9 mouse cellular contexts compared by ENCODE assay signal in the genomic region with DNA sequence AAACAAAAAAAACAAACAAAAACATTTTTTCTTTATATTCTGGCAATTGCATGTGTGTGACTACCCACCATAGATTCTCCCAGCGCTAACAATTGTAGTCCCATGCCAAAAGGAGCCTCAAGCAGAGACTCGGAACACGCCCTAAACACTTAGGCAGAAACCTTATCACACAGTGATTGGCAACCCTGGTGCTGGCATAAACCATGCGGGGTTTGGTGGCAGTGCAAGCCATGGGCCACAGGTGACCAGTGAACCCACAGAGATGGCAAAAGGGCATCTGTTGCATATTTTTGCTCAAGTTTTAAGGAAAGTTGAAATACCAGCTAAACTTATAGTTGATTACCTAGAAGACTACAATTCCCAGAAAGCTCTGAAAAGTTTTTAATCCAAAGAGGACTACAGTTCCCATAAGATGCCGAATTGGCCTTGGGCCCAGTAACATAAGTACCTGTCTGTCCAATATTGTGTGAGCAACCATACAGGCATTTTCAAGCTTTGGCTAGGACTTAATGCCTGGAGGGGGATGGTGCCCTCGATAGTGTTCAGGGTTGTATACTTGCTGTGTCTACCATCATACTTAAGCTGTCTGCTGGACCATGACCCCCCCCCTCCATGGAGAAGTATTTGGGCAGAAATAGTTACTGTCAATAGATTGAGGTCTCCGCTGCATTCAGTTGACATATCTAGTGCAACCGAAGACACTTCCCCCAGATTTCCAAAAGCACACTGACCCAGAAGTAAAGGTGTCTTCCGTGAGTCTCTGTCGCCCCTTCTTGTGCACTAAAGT. TPM values are rescaled to one million over a fixed set of nuclear protein-coding genes. Genes with fewer than 3 reads are reported as not detected.
DNase-seq lines count a peak whose midpoint lies in the region; ATAC-seq and TF ChIP-seq lines count a peak whose summit lies in the region.
"Had no signal": no experiment of that assay in that cellular context is flagged by ENCODE, and none has a peak within 500 bp of the region (broad histone marks: within the 10 kb centered on the region; RNA-seq: fewer than 3 reads in every experiment).

No protein-coding gene starts in this region.

- H3K4me2 ChIP-seq in heart, embryonic 13.5 days = peak overlapping the region; percentile 85

- no peak for TF ChIP-seq CTCF in small intestine, adult 2 months (IDR thresholded peaks at IDR 0.05; ENCODE audit: extremely low read depth, insufficient read length, insufficient replicate concordance, low read depth, low read length)

- H3K9ac ChIP-seq in heart, embryonic 13.5 days = peak overlapping the region; percentile 99

- no peaks in the 10 kb centered on the region for H3K27me3 ChIP-seq in heart, embryonic 13.5 days (replicated peaks)
- H3K27me3 ChIP-seq in small intestine, adult 2 months (ENCODE audit: control insufficient read depth, insufficient read depth, low read length) = no peaks in the 10 kb centered on the region

- peaks cover 46% of the 10 kb centered on the region for H3K4me1 ChIP-seq in heart, embryonic 13.5 days
- peaks cover 14% of the 10 kb centered on the region for H3K4me1 ChIP-seq in small intestine, adult 2 months (ENCODE audit: control insufficient read depth, insufficient read depth, insufficient read length, low read length)

- 0 out of 2 replicates have a peak, but pooled peaks have one; percentile 13 for ATAC-seq in common myeloid progenitor, adult 5-6 weeks (replicated peaks; ENCODE audit: low read depth, poor library complexity, severe bottlenecking)
- ATAC-seq in heart, embryonic 13.5 days (ENCODE audit: extremely low read depth, insufficient number of reproducible peaks, low FRiP score, low TSS enrichment) = no peak

- 11% methylated on average over 10 of the region's 10 CpGs for WGBS in heart, embryonic 13.5 days
- 7% methylated on average over 10 of the region's 10 CpGs for WGBS in small intestine, adult 2 months

- peaks cover 27% of the 10 kb centered on the region for H3K36me3 ChIP-seq in heart, embryonic 13.5 days
- H3K36me3 ChIP-seq in small intestine, adult 2 months (ENCODE audit: control insufficient read depth, insufficient read depth, low read length) = peaks cover 9% of the 10 kb centered on the region

- no peak for TF ChIP-seq POLR2A in small intestine, adult 2 months (IDR thresholded peaks at IDR 0.05; ENCODE audit: low read depth, low read length)

- H3K4me3 ChIP-seq in heart, embryonic 13.5 days = peak overlapping the region; percentile 95
- peak overlapping the region; percentile 79 for H3K4me3 ChIP-seq in small intestine, adult 2 months (ENCODE audit: low read depth, low read length)

- peak; percentile 37 to 50 for DNase-seq in left cerebral cortex, adult 18-20 months (ENCODE audit: low spot score in 2 of 2)
- DNase-seq in left cerebral cortex, adult 11 months (ENCODE audit: low spot score) = no peak
- DNase-seq in kidney, postnatal 4 days = peak; percentile 50 to 65
- DNase-seq in lung, postnatal 25 days (ENCODE audit: low spot score) = peak; percentile 46
- no peak for DNase-seq in spleen, postnatal 14 days (ENCODE audit: low spot score in 2 of 2)

- peak overlapping the region; percentile 96 for H3K27ac ChIP-seq in heart, embryonic 13.5 days (replicated peaks)
- H3K27ac ChIP-seq in small intestine, adult 2 months (ENCODE audit: insufficient read depth, low read depth, low read length) = peak overlapping the region; percentile 96

- no peaks in the 10 kb centered on the region for H3K9me3 ChIP-seq in heart, embryonic 13.5 days

RNA-seq across cellular contexts. Expression of gene C2, which starts 0.5 kb away (rescaled TPM):
- total RNA-seq in left cerebral cortex, adult 18-20 months (2021) = 1 to 10 TPM; 2.7 to 3.4 TPM
- 2.8 and 10.0 TPM in 2 replicates for total RNA-seq in common myeloid progenitor, adult 5-6 weeks (2017)
- polyA plus RNA-seq in heart, embryonic 13.5 days (2015; fragmentation: Nextera tagmentation; extraction: Ambion mirVana) = 0.84 and 1.9 TPM in 2 replicates
- 4.3 and 10.6 TPM in 2 replicates for polyA plus RNA-seq in small intestine, adult 2 months (2012; rRNA removed)

RNA-seq across cellular contexts. Expression of gene Ehmt2, which starts 0.7 kb away (rescaled TPM):
- 100 to 1,000 TPM; 168 to 175 TPM for total RNA-seq in left cerebral cortex, adult 18-20 months (2021)
- total RNA-seq in common myeloid progenitor, adult 5-6 weeks (2017) = 96.6 and 107 TPM in 2 replicates
- polyA plus RNA-seq in heart, embryonic 13.5 days (2015; fragmentation: Nextera tagmentation; extraction: Ambion mirVana) = 38.8 and 42.4 TPM in 2 replicates
- polyA plus RNA-seq in small intestine, adult 2 months (2012; rRNA removed) = 101 and 242 TPM in 2 replicates

RNA-seq across cellular contexts. Expression of gene Gm20547, which starts 15.7 kb away (rescaled TPM):
- total RNA-seq in left cerebral cortex, adult 18-20 months (2021) = not detected
- not detected in 2 replicates for total RNA-seq in common myeloid progenitor, adult 5-6 weeks (2017)
- not detected in 2 replicates for polyA plus RNA-seq in heart, embryonic 13.5 days (2015; fragmentation: Nextera tagmentation; extraction: Ambion mirVana)
- not detected in 2 replicates for polyA plus RNA-seq in small intestine, adult 2 months (2012; rRNA removed)
- total RNA-seq: left cerebral cortex, postnatal 36 days had no signal

RNA-seq across cellular contexts. Expression of gene Slc44a4, which starts 16.7 kb away (rescaled TPM):
- under 1 TPM; 0.30 to 0.45 TPM for total RNA-seq in left cerebral cortex, adult 18-20 months (2021)
- not detected in 2 replicates for total RNA-seq in common myeloid progenitor, adult 5-6 weeks (2017)
- 0.15 TPM in 1 of 2 replicates, not detected in the other for polyA plus RNA-seq in heart, embryonic 13.5 days (2015; fragmentation: Nextera tagmentation; extraction: Ambion mirVana)
- 64.8 and 101 TPM in 2 replicates for polyA plus RNA-seq in small intestine, adult 2 months (2012; rRNA removed)

RNA-seq across cellular contexts. Expression of gene Zbtb12, which starts 18.3 kb away (rescaled TPM):
- total RNA-seq in left cerebral cortex, adult 18-20 months (2021) = 1 to 10 TPM; 7.4 to 7.8 TPM
- total RNA-seq in common myeloid progenitor, adult 5-6 weeks (2017) = 11.1 and 16.2 TPM in 2 replicates
- polyA plus RNA-seq in heart, embryonic 13.5 days (2015; fragmentation: Nextera tagmentation; extraction: Ambion mirVana) = 1.5 and 2.0 TPM in 2 replicates
- 2.9 and 6.8 TPM in 2 replicates for polyA plus RNA-seq in small intestine, adult 2 months (2012; rRNA removed)

Comparison
In these comparisons a context has a peak if more than half of its experiments do, and no peak if none do; other contexts are left out.
1. DNase-seq: peak in left cerebral cortex, adult 18-20 months (2 of 2), kidney, postnatal 4 days (2 of 2) and lung, postnatal 25 days (single experiment); none in left cerebral cortex, adult 11 months (single experiment) and spleen, postnatal 14 days (0 of 2).